7 mouse cellular contexts compared by ENCODE assay signal in genomic region chr11:102455740-102456396, GRCm38 (mm10). TPM values are rescaled to one million over a fixed set of nuclear protein-coding genes. Genes with fewer than 3 reads are reported as not detected.
A peak's percentile ranks its signal among the peaks of the same experiment; 100 is the strongest.
DNase-seq lines count a peak whose midpoint lies in the region; ATAC-seq and TF ChIP-seq lines count a peak whose summit lies in the region.

No protein-coding gene starts in this region.

- TF ChIP-seq EP300 in heart, postnatal 0 days (IDR thresholded peaks at IDR 0.05; ENCODE audit: low read depth), result no peak

- H3K4me1 ChIP-seq in bone marrow, adult 2 months (ENCODE audit: control insufficient read depth, insufficient read depth, low read length), result peaks cover 2% of the 10 kb centered on the region; the same call in 1 of the 2 replicates
- peaks cover 7% of the 10 kb centered on the region; the same call in 1 of the 2 replicates for H3K4me1 ChIP-seq in heart, postnatal 0 days (ENCODE audit: control insufficient read depth, insufficient read depth)

- H3K4me3 ChIP-seq in bone marrow, adult 2 months (replicated peaks; ENCODE audit: control insufficient read depth, low read depth, low read length), result no peak overlapping the region
- H3K4me3 ChIP-seq in heart, postnatal 0 days (ENCODE audit: low read depth, low read length), result peak overlapping the region; percentile 54

- no peak; the same call in 1 of the 2 replicates for TF ChIP-seq POLR2A in bone marrow, adult 2 months (IDR thresholded peaks at IDR 0.05; ENCODE audit: borderline replicate concordance, control insufficient read depth, low read depth, low read length)

- TF ChIP-seq CTCF in bone marrow, adult 2 months (IDR thresholded peaks at IDR 0.05; ENCODE audit: control insufficient read depth, insufficient read depth, low read length), result peak; percentile 23; the same call in 1 of the 2 replicates
- TF ChIP-seq CTCF in heart, postnatal 0 days (IDR thresholded peaks at IDR 0.05; ENCODE audit: low read depth), result peak; percentile 47

- H3K27me3 ChIP-seq in heart, postnatal 0 days (ENCODE audit: control insufficient read depth, insufficient read depth, low read length), result no peaks in the 10 kb centered on the region

- DNase-seq in MN1 (ENCODE audit: low spot score), result peak; percentile 89
- DNase-seq in heart, postnatal 0 days (ENCODE audit: low spot score), result peak; percentile 68
- peak; percentile 88 to 94 for DNase-seq in kidney, postnatal 25 days
- peak; percentile 83 for DNase-seq in lung, postnatal 36 days
- peak; percentile 93 for DNase-seq in retina, embryonic 14.5 days (ENCODE audit: low spot score)

- H3K9me3 ChIP-seq in heart, postnatal 0 days (replicated peaks; ENCODE audit: control insufficient read depth, low read length), result no peaks in the 10 kb centered on the region

- peak overlapping the region; percentile 56; the same call in 1 of the 2 replicates for H3K9ac ChIP-seq in heart, postnatal 0 days (replicated peaks; ENCODE audit: low read depth, low read length)

- WGBS in bone marrow, adult 2 months, result 1% methylated on average over 40 of the region's 40 CpGs
- WGBS in heart, postnatal 0 days, result under 1% methylated on average over 40 of the region's 40 CpGs

- peak overlapping the region; percentile 92 for H3K4me2 ChIP-seq in heart, postnatal 0 days (ENCODE audit: low read depth, low read length)

- no peaks in the 10 kb centered on the region for H3K36me3 ChIP-seq in heart, postnatal 0 days (replicated peaks; ENCODE audit: control insufficient read depth, insufficient read depth, low read length)

- no peak overlapping the region for H3K27ac ChIP-seq in bone marrow, adult 2 months (ENCODE audit: control insufficient read depth, insufficient read depth, low read depth, low read length, poor library complexity)
- H3K27ac ChIP-seq in heart, postnatal 0 days (ENCODE audit: low read depth), result no peak overlapping the region

- peak; percentile 68 for ATAC-seq in erythroblast, adult 5-6 weeks (replicated peaks; ENCODE audit: low FRiP score, poor library complexity, severe bottlenecking)
- ATAC-seq in heart, postnatal 0 days (ENCODE audit: insufficient read depth, low read depth), result peak; percentile 89

RNA-seq across cellular contexts. Expression of gene Fam171a2, which starts 8.4 kb away (rescaled TPM):
- 0.65 and 2.7 TPM in 2 replicates for polyA plus RNA-seq in bone marrow, adult 2 months (2011; ENCODE audit: insufficient read depth, insufficient read length, low replicate concordance, missing spikeins)
- total RNA-seq in erythroblast, adult 5-6 weeks (2015; ENCODE audit: low replicate concordance), result not detected in 2 replicates
- total RNA-seq in erythroblast, adult 5-6 weeks (2017; ENCODE audit: low replicate concordance), result not detected in 2 replicates
- total RNA-seq in heart, postnatal 0 days (2014; rRNA removed; ENCODE audit: low replicate concordance), result 40.8 and 58.6 TPM in 2 replicates
- polyA plus RNA-seq in heart, postnatal 0 days (2015; fragmentation: Nextera tagmentation; extraction: Ambion mirVana), result 1.7 and 1.8 TPM in 2 replicates

RNA-seq across cellular contexts. Expression of gene Itga2b, which starts 14.1 kb away (rescaled TPM):
- polyA plus RNA-seq in bone marrow, adult 2 months (2011; ENCODE audit: insufficient read depth, insufficient read length, low replicate concordance, missing spikeins), result 432 and 648 TPM in 2 replicates
- 23.6 and 57.1 TPM in 2 replicates for total RNA-seq in erythroblast, adult 5-6 weeks (2015; ENCODE audit: low replicate concordance)
- 73.1 and 99.5 TPM in 2 replicates for total RNA-seq in erythroblast, adult 5-6 weeks (2017; ENCODE audit: low replicate concordance)
- total RNA-seq in heart, postnatal 0 days (2014; rRNA removed; ENCODE audit: low replicate concordance), result 4.3 and 4.8 TPM in 2 replicates
- 5.4 and 5.6 TPM in 2 replicates for polyA plus RNA-seq in heart, postnatal 0 days (2015; fragmentation: Nextera tagmentation; extraction: Ambion mirVana)

RNA-seq across cellular contexts. Expression of gene Grn, which starts 25.8 kb away (rescaled TPM):
- 57.7 and 87.0 TPM in 2 replicates for polyA plus RNA-seq in bone marrow, adult 2 months (2011; ENCODE audit: insufficient read depth, insufficient read length, low replicate concordance, missing spikeins)
- 85.7 and 90.1 TPM in 2 replicates for total RNA-seq in erythroblast, adult 5-6 weeks (2015; ENCODE audit: low replicate concordance)
- total RNA-seq in erythroblast, adult 5-6 weeks (2017; ENCODE audit: low replicate concordance), result 26.3 and 56.1 TPM in 2 replicates
- total RNA-seq in heart, postnatal 0 days (2014; rRNA removed; ENCODE audit: low replicate concordance), result 134 and 162 TPM in 2 replicates
- 174 and 176 TPM in 2 replicates for polyA plus RNA-seq in heart, postnatal 0 days (2015; fragmentation: Nextera tagmentation; extraction: Ambion mirVana)

RNA-seq across cellular contexts. Expression of gene Slc25a39, which starts 48.1 kb away (rescaled TPM):
- polyA plus RNA-seq in bone marrow, adult 2 months (2011; ENCODE audit: insufficient read depth, insufficient read length, low replicate concordance, missing spikeins), result 207 and 269 TPM in 2 replicates
- 461 and 462 TPM in 2 replicates for total RNA-seq in erythroblast, adult 5-6 weeks (2015; ENCODE audit: low replicate concordance)
- total RNA-seq in erythroblast, adult 5-6 weeks (2017; ENCODE audit: low replicate concordance), result 236 and 290 TPM in 2 replicates
- total RNA-seq in heart, postnatal 0 days (2014; rRNA removed; ENCODE audit: low replicate concordance), result 281 and 322 TPM in 2 replicates
- polyA plus RNA-seq in heart, postnatal 0 days (2015; fragmentation: Nextera tagmentation; extraction: Ambion mirVana), result 267 and 269 TPM in 2 replicates

Comparison
In these comparisons a context has a peak if more than half of its experiments do, and no peak if none do; other contexts are left out.
1. RNA of gene Fam171a2, which starts 8.4 kb away (total RNA-seq): 40.8 to 58.6 TPM in heart, postnatal 0 days; not detected in erythroblast, adult 5-6 weeks; every median in the first group is over 10 times any median in the second.
2. Peak in every context shown above with its lines, with median percentiles within 50 percentile points of each other: DNase-seq.